Mouse (Mus musculus): ENCODE measurements at regions not wholly inside any gene's neighbourhood (a gene's known extent, or its start where the extent isn't known, plus 50 kb on each side); places are given as distances from the start of the nearest gene placed in this dataset.

DNA sequence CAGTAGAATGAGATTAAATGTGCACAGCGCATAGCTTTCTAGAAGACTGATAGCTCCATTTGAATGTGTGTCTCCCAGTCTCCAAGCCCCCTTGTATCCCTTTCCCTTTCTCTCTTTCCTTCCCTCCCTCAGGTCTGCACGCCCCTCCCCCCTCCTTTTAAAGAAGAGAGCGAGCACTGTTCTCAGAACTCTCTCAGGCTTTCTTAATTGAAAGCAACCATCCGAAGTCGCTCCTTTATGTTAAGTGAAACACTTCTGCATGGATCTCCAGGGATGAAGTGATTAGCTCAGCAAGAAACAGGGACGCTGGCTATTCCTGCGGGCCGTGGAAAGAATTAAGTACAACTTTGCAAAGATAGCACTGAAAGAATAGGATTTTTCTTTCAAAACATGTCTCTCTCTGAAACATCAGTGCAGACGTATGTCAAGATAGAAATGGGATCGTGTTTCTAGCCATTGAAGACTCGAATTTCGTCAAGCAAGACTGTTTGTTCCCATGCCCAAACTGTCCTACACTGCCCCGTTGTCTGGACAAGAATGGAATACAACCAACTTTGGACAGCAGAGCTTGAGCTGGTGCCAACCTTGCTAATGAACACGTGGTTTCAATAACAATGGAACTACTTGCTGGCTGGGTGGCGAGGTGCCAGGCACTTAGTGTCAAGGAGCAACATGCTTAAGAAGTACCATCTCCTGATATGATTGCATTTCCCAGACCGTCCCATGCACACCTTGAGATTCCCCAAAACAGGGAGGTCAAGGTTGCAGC is 289.2 kb upstream of the Rnaseh2b start:
- peak; percentile 89 to 90 for DNase-seq

- DNase-seq, result no peak
Measured at GRCm38 (mm10) chr14:62003797-62004196, 288.6 kb upstream of the Rnaseh2b start.

DNA sequence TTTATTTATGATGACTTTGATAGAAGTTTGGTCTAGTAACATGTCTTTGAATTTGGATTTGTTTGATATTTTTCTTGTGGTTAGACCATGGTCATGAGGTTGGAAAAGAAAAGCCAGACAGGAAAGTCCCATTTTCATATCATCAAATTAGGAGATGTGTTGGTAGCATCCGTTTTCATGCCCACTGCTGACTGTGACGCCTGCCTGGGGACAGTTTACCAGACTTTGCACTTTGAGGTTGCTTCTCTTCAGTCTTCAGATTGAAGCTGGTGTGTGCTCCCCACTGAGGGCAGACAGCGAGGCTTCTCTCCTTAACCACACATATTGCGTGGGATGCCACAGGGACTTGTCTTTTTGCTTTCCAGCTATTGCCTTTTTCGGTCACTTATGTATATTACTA is 283.7 kb upstream of the Rnaseh2b start:
- DNase-seq, result no peak

DNA sequence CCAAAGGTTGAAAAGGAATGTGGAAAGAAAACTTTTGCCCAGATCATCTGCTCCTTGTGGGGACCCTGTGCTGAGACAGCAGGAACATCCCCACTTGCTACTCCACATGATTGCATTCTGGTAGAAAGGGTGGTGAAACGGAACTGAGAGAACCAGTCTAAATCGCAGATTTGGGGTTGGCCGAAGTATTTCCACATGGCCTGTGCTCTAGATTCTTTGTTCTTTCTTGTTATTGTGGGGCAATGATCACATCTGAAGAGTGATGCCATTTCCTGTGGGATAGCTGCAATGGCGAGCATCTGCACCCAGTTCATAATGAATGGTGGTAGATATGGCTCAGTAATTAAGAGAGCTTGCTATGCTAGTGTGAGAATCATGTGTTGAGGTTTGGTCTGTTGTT is 273.6 kb upstream of the Rnaseh2b start:
- no peak for DNase-seq

DNA sequence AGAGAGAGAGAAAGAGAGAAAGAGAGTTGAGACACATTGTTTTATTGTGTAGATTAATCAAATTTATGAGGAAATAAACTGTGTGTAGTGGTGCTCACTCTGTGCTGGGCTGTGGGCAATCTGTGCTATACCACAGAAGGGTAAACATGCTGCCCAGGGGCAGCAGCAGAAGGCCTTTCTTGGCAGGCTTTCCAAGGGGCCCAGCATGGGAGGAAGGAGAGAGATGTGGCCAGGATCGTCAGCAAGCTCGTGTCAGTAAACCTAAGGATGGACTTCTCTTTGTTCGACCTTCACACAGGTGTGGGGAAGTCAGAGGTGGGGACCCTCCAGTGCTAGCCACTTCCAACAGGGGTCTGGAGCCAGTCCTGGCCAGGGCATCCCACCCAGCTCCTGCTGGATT is 271.4 kb upstream of the Rnaseh2b start:
- DNase-seq, result no peak

- DNase-seq, result no peak
Measured at GRCm38 (mm10) chr14:62022193-62022592, 270.2 kb upstream of the Rnaseh2b start.

- DNase-seq, result peak; percentile 41 to 62
Measured at GRCm38 (mm10) chr14:62023022-62023421, 269.4 kb upstream of the Rnaseh2b start.

GRCm38 (mm10) chr14:62027751-62028279 is 264.6 kb upstream of the Rnaseh2b start:
- no peak for DNase-seq

GRCm38 (mm10) chr14:62030059-62030458 is 262.3 kb upstream of the Rnaseh2b start:
- DNase-seq, result no peak

DNA sequence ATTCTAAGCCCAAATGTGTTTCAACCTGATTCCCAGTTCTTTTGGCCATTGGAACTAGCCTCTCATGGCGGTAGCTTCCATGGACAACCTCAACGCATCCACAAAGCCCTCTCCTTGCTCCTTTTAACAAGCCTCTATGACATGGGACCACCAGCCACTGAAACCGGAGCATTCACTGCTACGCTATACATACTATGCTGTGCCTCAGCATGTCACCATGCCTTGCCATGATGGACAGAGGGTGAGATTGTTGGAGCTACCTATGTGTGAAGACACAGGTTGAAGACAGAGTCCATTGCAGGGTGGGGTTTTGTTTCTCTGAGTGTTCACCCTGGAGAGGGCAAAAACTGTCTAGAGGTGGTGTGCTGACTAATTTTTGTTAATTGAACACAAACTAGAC is 258.7 kb upstream of the Rnaseh2b start:
- DNase-seq, result no peak

DNA sequence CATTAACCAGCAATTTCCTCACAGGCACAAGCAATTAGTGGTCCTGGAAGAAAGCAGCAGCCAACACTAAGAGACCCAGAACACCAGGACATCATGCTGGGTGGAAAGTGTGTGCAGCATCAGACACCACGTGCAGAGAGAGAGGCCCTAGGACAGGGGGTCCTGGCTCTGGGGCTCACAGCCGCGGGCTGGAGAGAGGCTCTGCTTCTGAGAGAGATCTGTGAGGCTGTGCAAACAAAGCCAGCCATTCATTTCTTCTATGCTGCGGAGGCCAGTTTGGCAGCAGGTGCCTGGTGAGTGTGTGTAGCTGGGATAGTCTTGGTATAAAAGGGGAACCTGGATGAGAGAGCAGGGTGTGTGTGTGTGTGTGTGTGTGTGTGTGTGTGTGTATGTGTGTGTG is 257.7 kb upstream of the Rnaseh2b start:
- DNase-seq, result no peak

- DNase-seq, result no peak
Measured at GRCm38 (mm10) chr14:62035416-62035815, 257.0 kb upstream of the Rnaseh2b start.

DNA sequence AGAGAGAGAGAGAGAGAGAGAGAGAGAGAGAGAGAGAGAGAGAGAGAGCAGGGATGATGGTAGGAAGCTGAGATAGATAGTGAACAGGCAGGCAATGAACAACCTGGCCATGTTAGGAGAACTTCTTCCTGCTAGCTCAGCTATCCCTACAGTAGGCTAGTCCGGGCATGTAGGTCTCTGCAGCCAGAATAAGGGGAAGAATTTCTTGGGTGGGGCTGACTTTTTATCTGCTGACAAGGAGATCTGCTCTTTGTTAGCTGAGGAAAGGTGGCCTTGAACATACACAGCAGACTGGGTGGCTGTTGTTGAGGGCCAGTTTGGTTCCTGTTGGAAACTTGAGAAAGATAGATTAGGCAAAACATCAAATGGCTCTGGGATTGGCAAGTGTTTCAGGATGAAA is 254.9 kb upstream of the Rnaseh2b start:
- no peak for DNase-seq

DNA sequence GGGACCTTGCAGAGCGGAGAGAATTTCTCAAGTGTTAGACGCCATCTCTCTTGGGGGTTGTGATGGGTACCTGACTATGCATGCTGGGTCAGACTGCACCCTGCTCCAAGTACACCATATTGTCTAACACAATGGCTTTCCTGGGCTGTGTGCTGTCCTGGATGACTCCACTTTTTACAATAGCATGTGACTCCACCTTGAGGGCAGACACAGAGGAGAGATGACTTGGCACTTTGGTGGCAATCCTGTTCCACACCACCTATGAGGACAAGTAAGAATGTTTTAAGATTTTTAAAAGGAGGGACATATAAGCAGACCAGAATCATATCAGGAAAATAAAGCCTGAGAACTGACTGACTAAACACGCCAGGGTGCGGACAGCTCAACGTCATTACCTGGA is 254.5 kb upstream of the Rnaseh2b start:
- DNase-seq, result no peak

GRCm38 (mm10) chr14:62042305-62043116 is 249.9 kb upstream of the Rnaseh2b start:
- DNase-seq, result peak; percentile 58 to 85

GRCm38 (mm10) chr14:62043117-62043422 is 249.3 kb upstream of the Rnaseh2b start:
- DNase-seq, result no peak

GRCm38 (mm10) chr14:62050941-62051340 is 241.4 kb upstream of the Rnaseh2b start:
- no peak for DNase-seq

GRCm38 (mm10) chr14:62051923-62052322 is 240.5 kb upstream of the Rnaseh2b start:
- no peak for DNase-seq

DNA sequence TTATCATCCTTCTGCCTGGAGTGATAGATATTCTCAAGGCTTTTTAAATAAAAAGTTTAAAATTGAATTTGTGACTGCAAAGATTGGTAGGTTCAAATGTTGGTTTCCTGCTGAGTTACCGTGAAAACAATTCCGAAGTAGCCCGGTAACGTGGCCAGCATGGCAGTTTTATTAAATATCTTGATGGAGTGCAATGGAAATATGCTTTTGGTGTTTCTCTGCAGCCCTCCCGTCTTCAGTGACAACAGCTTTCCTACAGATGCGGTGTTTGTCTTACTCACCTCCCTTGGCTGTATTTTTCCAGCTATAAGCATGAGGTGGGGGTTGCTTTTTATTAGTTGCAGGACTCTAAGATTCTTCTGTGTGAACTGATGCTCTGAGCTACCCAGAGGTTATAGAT is 239.4 kb upstream of the Rnaseh2b start:
- DNase-seq, result no peak

- no peak for DNase-seq
Measured at GRCm38 (mm10) chr14:62057096-62057495, 235.3 kb upstream of the Rnaseh2b start.

GRCm38 (mm10) chr14:62058100-62058499 is 234.3 kb upstream of the Rnaseh2b start:
- no peak for DNase-seq

DNA sequence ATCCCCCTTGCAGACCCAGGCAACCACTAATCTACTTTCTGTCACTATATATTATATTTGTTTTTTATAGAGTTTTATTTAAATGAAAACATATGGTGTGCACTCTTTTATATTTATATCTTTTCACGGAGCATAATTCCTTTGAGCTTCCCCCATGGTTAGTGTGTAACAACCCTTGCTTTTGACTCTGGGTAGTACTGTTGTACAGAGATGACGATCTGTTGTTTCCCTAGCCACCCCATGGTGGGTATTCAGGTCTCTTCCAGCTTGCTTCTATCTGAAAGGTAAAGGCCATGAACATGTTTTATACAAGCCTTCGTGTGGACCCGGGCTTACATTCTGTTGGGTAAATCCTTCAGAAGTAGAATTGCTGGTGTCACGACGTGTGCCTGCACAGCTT is 221.2 kb upstream of the Rnaseh2b start:
- DNase-seq, result no peak

DNA sequence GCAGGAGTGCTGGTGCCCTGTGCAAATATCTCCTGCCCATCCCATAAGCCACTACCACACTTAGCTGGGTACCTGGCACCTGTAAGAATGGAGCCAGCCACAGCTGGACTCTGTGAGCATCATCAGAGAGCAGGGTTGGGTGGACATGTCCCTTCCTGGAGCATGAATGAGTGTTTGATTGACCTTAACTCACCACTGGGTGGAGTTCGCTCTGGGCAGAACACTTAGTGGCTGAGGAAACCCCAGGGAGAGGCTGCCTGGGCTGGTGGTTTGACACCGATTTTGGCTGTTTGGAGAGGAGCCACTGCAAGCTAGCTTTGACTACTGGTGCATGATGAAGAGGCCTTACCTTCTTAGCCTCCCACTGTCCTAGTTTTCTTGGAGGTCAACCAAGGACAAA is 208.3 kb upstream of the Rnaseh2b start:
- DNase-seq, result no peak

DNA sequence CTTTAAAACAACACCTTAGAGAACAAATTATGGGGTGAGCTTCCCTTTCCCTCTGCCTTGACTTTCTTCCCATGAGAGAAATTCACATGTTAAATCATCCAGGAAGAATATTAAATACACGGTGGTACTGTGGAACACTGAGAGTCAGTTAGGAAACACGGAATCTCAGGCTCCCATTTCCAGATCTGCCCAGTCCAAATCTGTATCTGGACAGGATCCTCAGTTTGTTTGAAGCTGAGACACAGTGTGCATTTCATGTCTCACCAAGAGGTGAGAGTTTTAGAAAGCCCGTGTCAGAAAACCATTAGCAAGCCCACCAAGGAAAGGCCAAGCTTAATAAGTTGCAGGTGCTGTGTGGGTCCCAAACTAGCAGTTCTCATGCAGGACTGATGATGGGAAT is 204.2 kb upstream of the Rnaseh2b start:
- no peak for DNase-seq
